Mouse (Mus musculus): ENCODE results near the gene Enpp3. TPM values are rescaled to one million over a fixed set of nuclear protein-coding genes. Genes with fewer than 3 reads are reported as not detected.

Enpp3 gene
- polyA plus RNA-seq, 1 experiment: not detected

- WGBS: 91% methylated on average over 5 of the region's 5 CpGs
- H3K4me1 ChIP-seq (ENCODE audit: control insufficient read depth, insufficient read depth, low read length): peaks cover 4% of the 10 kb centered on the region; the same call in 1 of the 2 replicates
- no peak overlapping the region for H3K27ac ChIP-seq (ENCODE audit: insufficient read depth, low read depth, low read length)
- TF ChIP-seq CTCF (IDR thresholded peaks at IDR 0.05; ENCODE audit: insufficient read depth, low read depth, low read length) (no peak), POLR2A (IDR thresholded peaks at IDR 0.05; ENCODE audit: insufficient read depth, low read depth, low read length) (no peak)
- no peak overlapping the region for H3K4me3 ChIP-seq (ENCODE audit: insufficient read depth, low read depth, low read length)
Measured at GRCm38 (mm10) chr10:24735027-24735777, 107.4 kb downstream of the Enpp3 start.

GRCm38 (mm10) chr10:24727478-24727877 lies 115.1 kb downstream of the Enpp3 start:
- TF ChIP-seq CTCF (IDR thresholded peaks at IDR 0.05; ENCODE audit: insufficient read depth, low read depth, low read length) (no peak), POLR2A (IDR thresholded peaks at IDR 0.05; ENCODE audit: insufficient read depth, low read depth, low read length) (no peak)
- WGBS: 91% methylated on average over 4 of the region's 4 CpGs
- no peak overlapping the region for H3K27ac ChIP-seq (ENCODE audit: insufficient read depth, low read depth, low read length)
- H3K4me3 ChIP-seq (ENCODE audit: insufficient read depth, low read depth, low read length): no peak overlapping the region
- H3K4me1 ChIP-seq (ENCODE audit: control insufficient read depth, insufficient read depth, low read length): no peaks in the 10 kb centered on the region; the same call in 1 of the 2 replicates

- Histone ChIP-seq H3K4me1 (ENCODE audit: control insufficient read depth, insufficient read depth, low read length) (no peaks in the 10 kb centered on the region), H3K4me3 (ENCODE audit: insufficient read depth, low read depth, low read length) (no peak overlapping the region), H3K27ac (ENCODE audit: insufficient read depth, low read depth, low read length) (no peak overlapping the region)
- TF ChIP-seq CTCF (IDR thresholded peaks at IDR 0.05; ENCODE audit: insufficient read depth, low read depth, low read length) (no peak), POLR2A (IDR thresholded peaks at IDR 0.05; ENCODE audit: insufficient read depth, low read depth, low read length) (no peak)
- WGBS: 76% methylated on average over 2 of the region's 2 CpGs
Measured at GRCm38 (mm10) chr10:24725197-24725596, 117.4 kb downstream of the Enpp3 start.

Other genes with a start within 250 kb of the Enpp3 start
- gene Ccn2, start 247.4 kb downstream of the Enpp3 start, polyA plus RNA-seq (2012; ENCODE audit: insufficient read depth, insufficient read length, low replicate concordance, missing spikeins): not detected in 2 replicates
- not detected in 2 replicates for gene Enpp1, start 130.7 kb downstream of the Enpp3 start, polyA plus RNA-seq (2012; ENCODE audit: insufficient read depth, insufficient read length, low replicate concordance, missing spikeins)
- gene Med23, start 27.2 kb upstream of the Enpp3 start, polyA plus RNA-seq (2012; ENCODE audit: insufficient read depth, insufficient read length, low replicate concordance, missing spikeins): not detected in 2 replicates
- gene Arg1, start 84.7 kb upstream of the Enpp3 start, polyA plus RNA-seq (2012; ENCODE audit: insufficient read depth, insufficient read length, low replicate concordance, missing spikeins): not detected in 2 replicates

All from olfactory bulb, adult 2 months (tissue).